ENCODE assay signal across 9 mouse cellular contexts in genomic region chr16:87261527-87261926, GRCm38 (mm10).
A peak's percentile ranks its signal among the peaks of the same experiment; 100 is the strongest.
DNase-seq lines count a peak whose midpoint lies in the region; ATAC-seq lines count a peak whose summit lies in the region.
"Had no signal": no experiment of that assay in that cellular context is flagged by ENCODE, and none has a peak within 500 bp of the region (broad histone marks: within the 10 kb centered on the region; RNA-seq: fewer than 3 reads in every experiment).

No protein-coding gene starts in this region.

- no peak for ATAC-seq in kidney, embryonic 15.5 days (replicated peaks; ENCODE audit: low FRiP score)

- H3K27ac ChIP-seq in kidney, embryonic 15.5 days: no peak overlapping the region
- H3K27ac ChIP-seq: neural tube, embryonic 12.5 days had no signal

- no peak overlapping the region for H3K9ac ChIP-seq in kidney, embryonic 15.5 days
- H3K9ac ChIP-seq: neural tube, embryonic 12.5 days had no signal

- peaks cover 11% of the 10 kb centered on the region for H3K4me1 ChIP-seq in kidney, embryonic 15.5 days
- H3K4me1 ChIP-seq: neural tube, embryonic 12.5 days had no signal

- peak; percentile 31 for DNase-seq in kidney, adult 18-20 months
- DNase-seq in adipocyte (ENCODE audit: low spot score): peak; percentile 86
- peak; percentile 38 to 51 for DNase-seq in cerebellum, postnatal 36 days
- DNase-seq in heart, postnatal 36 days: peak; percentile 59 to 67
- peak; percentile 63 to 71 for DNase-seq in lung, adult 18-20 months
- no peak for DNase-seq in retina, postnatal 1 day
- DNase-seq in right cerebral cortex, postnatal 4 days: no peak

- H3K4me2 ChIP-seq in kidney, embryonic 15.5 days: no peak overlapping the region
- H3K4me2 ChIP-seq: neural tube, embryonic 12.5 days had no signal

- intact Hi-C loops in heart, postnatal 36 days (cut with DNase I): loop anchor here (5.0 kb wide), 1 partner anchor 46 kb away; no protein-coding TSS in a partner anchor

- no peaks in the 10 kb centered on the region for H3K27me3 ChIP-seq in kidney, embryonic 15.5 days
- H3K27me3 ChIP-seq: neural tube, embryonic 12.5 days had no signal

- no peaks in the 10 kb centered on the region for H3K9me3 ChIP-seq in kidney, embryonic 15.5 days (replicated peaks)
- H3K9me3 ChIP-seq: neural tube, embryonic 12.5 days had no signal

- 68% methylated on average over 7 of the region's 7 CpGs for WGBS in kidney, embryonic 15.5 days

- H3K4me3 ChIP-seq in kidney, embryonic 15.5 days (replicated peaks): no peak overlapping the region
- H3K4me3 ChIP-seq: neural tube, embryonic 12.5 days had no signal

- no peaks in the 10 kb centered on the region for H3K36me3 ChIP-seq in kidney, embryonic 15.5 days
- H3K36me3 ChIP-seq: neural tube, embryonic 12.5 days had no signal

Comparison
In these comparisons a context has a peak if more than half of its experiments do, and no peak if none do; other contexts are left out.
1. DNase-seq: peak in kidney, adult 18-20 months (single experiment), adipocyte (single experiment), cerebellum, postnatal 36 days (2 of 2), heart, postnatal 36 days (2 of 2) and lung, adult 18-20 months (2 of 2); none in retina, postnatal 1 day (single experiment) and right cerebral cortex, postnatal 4 days (single experiment).